Mouse (Mus musculus): ENCODE measurements around the gene Swap70.

Swap70 gene

DNA sequence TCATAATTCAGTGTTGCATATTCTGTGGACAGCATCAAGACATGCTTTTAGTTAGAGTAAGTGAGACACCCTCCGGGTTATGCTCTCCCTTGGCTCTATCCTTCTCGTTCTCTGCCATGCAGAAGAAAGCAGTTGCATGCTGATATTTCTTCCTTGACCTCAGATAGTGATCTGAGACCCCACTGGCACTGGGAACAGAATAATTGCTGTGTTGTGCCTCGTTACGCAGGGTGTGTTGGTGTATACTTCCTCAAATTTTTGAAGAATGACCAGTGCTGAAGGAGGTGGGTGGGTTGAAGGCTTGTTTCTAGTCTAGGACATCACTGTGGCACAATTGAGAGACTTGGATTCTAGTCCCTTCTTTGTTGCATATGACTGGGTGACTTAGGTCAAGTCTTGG, 14.6 kb downstream of the Swap70 start:
- in situ Hi-C loops (cut with MboI; ENCODE audit: unreplicated experiment in 2 of 2): loop anchor here in 1 of 2 experiments (25.0 kb wide), 1 partner anchor 1901 kb away; no protein-coding TSS in a partner anchor

DNA sequence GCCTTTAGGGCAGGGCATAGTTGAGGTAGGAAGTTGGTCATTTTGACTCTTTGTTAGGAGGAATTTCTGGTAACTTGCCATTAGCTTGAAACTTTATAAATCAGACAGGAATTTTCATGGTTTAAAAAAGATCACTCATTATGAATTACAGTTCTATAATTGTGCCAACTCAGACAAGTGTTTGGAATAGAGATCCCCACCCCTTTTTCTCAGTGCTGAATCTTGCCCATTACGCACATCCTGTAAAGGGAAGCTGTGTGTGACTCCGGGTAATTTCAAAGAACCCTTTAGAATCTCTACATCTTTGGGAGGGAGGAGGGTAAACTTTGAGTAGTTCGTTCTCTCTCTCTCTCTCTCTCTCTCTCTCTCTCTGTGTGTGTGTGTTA, 15.9 kb downstream of the Swap70 start:
- in situ Hi-C loops (cut with MboI; ENCODE audit: unreplicated experiment in 2 of 2): loop anchor here in 1 of 2 experiments (25.0 kb wide), 1 partner anchor 1900 kb away; no protein-coding TSS in a partner anchor

GRCm38 (mm10) chr7:110237837-110238451, 16.4 kb downstream of the Swap70 start:
- in situ Hi-C loops (cut with MboI; ENCODE audit: unreplicated experiment in 2 of 2): loop anchor here in 1 of 2 experiments (25.0 kb wide), 1 partner anchor 1899 kb away; no protein-coding TSS in a partner anchor

DNA sequence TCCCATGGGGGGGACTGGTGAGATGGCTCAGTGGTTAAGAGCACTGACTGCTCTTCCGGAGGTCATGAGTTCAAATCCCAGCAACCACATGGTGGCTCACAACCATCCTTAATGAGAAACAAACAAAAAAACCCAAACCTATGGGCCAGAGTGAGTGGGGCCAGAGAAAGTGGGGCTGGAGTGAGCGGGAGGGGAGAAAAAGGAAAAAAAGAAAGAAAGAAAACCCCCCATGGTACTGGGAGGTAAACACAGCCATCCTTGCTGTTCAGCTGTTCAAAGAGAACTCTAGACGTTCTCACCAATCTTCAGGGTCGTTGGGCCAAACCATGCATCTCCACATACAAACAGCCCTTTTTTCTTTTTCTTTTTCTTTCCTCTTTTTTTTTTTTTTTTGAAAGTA, 18.1 kb downstream of the Swap70 start:
- in situ Hi-C loops (cut with MboI; ENCODE audit: unreplicated experiment in 2 of 2): loop anchor here in 1 of 2 experiments (25.0 kb wide), 1 partner anchor 1898 kb away; no protein-coding TSS in a partner anchor

DNA sequence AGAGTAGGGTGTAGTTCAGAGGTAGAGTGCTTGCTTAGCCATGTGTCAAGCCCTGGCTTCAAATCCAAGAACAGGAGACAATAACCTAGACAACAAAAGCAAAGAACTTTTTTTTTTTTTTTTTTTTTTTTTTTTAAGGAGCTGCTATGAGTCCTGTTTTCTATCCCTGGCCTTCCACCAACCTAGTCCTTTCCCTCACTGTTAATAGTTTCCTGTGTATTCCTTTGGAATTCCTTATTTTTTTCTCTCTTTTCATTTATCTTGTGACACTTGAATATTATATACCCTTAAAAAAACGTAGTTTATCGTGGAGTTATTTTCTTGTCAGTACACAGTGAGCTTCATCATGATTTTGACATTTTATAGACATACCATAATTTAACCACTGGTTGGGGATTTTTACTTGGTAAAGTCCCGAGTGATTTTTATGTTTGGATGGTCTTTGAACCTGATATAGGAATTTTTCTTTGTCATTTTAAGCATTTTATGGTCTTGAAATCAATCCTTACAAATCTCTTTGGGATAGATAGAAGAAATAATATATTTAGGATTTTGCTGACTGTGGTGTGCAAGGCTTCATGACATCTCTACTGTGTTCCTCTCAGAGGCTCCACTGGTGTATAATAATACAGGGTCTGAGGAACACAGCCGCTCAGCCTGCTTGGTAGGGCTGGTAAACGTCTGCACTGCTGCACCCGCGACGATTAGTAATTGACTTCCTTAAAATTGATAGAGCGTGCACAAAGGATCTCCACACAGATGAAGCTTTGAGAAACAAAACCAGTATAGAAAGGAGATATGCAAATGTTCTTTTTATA, 20.2 kb downstream of the Swap70 start:
- in situ Hi-C loops (cut with MboI; ENCODE audit: unreplicated experiment in 2 of 2): loop anchor here in 1 of 2 experiments (25.0 kb wide), 1 partner anchor 1896 kb away; no protein-coding TSS in a partner anchor

- in situ Hi-C loops (cut with MboI; ENCODE audit: unreplicated experiment in 2 of 2): loop anchor here in 1 of 2 experiments (25.0 kb wide), 1 partner anchor 1895 kb away; no protein-coding TSS in a partner anchor
Observed at GRCm38 (mm10) chr7:110242290-110242581, 20.7 kb downstream of the Swap70 start.

GRCm38 (mm10) chr7:110245128-110245527, 23.6 kb downstream of the Swap70 start:
- in situ Hi-C loops (cut with MboI; ENCODE audit: unreplicated experiment in 2 of 2): loop anchor here in 1 of 2 experiments (25.0 kb wide), 1 partner anchor 1892 kb away; no protein-coding TSS in a partner anchor

- in situ Hi-C loops (cut with MboI; ENCODE audit: unreplicated experiment in 2 of 2): loop anchor here in 1 of 2 experiments (25.0 kb wide), 1 partner anchor 1891 kb away; no protein-coding TSS in a partner anchor
Observed at GRCm38 (mm10) chr7:110246526-110246925, 25.0 kb downstream of the Swap70 start.

GRCm38 (mm10) chr7:110247801-110248200, 26.3 kb downstream of the Swap70 start:
- in situ Hi-C loops (cut with MboI; ENCODE audit: unreplicated experiment in 2 of 2): loop anchor here in 1 of 2 experiments (25.0 kb wide), 1 partner anchor 1890 kb away; no protein-coding TSS in a partner anchor

DNA sequence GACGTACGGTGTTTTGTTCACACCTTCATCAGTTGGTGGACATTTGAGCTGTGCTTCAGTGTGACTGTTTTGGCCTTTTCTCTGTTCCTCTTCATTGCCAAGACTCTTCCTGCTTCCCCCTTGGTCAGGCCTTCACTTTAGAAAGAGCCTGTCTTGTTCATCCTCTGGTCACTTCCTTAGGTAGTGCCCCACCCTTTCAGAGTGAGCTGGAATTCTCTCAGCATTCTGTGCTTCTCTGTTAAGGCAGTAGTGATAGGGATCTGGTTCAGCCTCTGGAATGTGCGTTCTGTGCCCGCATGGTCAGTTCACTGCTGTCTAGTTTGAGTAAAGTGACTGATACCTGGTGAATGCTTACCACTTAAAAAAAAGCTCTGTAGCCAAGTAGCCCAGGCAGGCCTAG, 27.2 kb downstream of the Swap70 start:
- in situ Hi-C loops (cut with MboI; ENCODE audit: unreplicated experiment in 2 of 2): loop anchor here in 1 of 2 experiments (25.0 kb wide), 1 partner anchor 1889 kb away; no protein-coding TSS in a partner anchor

DNA sequence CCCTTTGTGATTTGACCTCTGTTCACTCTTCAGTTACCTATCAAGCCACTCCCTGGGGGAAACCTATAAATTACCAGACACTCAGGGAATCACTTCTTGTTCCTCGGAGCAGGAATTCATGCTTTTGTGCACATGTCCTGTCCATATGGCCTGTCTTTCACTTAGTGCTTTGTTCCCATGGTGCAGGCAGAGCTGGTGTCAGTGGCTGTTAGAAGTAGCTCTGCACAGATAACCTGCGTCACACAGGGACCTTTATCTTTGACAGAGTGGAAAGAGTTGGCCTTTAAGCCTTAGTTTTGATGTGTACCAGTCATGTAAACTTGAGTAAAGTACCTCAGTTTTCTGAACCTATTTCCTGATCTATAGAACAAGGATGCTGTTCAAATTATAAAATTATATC, 32.4 kb downstream of the Swap70 start:
- in situ Hi-C loops (cut with MboI; ENCODE audit: unreplicated experiment in 2 of 2): loop anchor here in 1 of 2 experiments (25.0 kb wide), 1 partner anchor 542 kb away; the partner anchor contains the start of genes Akip1, BC051019 and St5

- in situ Hi-C loops (cut with MboI; ENCODE audit: unreplicated experiment in 2 of 2): loop anchor here in 1 of 2 experiments (25.0 kb wide), 1 partner anchor 542 kb away; the partner anchor contains the start of genes Akip1, BC051019 and St5
Observed at GRCm38 (mm10) chr7:110254395-110254794, 32.9 kb downstream of the Swap70 start.

GRCm38 (mm10) chr7:110257059-110257458, 35.5 kb downstream of the Swap70 start:
- in situ Hi-C loops (cut with MboI; ENCODE audit: unreplicated experiment in 2 of 2): loop anchor here in 1 of 2 experiments (5.0 to 25.0 kb wide), 3 partner anchors 35 to 545 kb away; partner anchors contain the start of genes Akip1, BC051019, St5 and Swap70

- in situ Hi-C loops (cut with MboI; ENCODE audit: unreplicated experiment in 2 of 2): loop anchor here in 1 of 2 experiments (5.0 to 25.0 kb wide), 3 partner anchors 36 to 546 kb away; partner anchors contain the start of genes Akip1, BC051019, St5 and Swap70
Observed at GRCm38 (mm10) chr7:110258196-110258950, 36.9 kb downstream of the Swap70 start.

DNA sequence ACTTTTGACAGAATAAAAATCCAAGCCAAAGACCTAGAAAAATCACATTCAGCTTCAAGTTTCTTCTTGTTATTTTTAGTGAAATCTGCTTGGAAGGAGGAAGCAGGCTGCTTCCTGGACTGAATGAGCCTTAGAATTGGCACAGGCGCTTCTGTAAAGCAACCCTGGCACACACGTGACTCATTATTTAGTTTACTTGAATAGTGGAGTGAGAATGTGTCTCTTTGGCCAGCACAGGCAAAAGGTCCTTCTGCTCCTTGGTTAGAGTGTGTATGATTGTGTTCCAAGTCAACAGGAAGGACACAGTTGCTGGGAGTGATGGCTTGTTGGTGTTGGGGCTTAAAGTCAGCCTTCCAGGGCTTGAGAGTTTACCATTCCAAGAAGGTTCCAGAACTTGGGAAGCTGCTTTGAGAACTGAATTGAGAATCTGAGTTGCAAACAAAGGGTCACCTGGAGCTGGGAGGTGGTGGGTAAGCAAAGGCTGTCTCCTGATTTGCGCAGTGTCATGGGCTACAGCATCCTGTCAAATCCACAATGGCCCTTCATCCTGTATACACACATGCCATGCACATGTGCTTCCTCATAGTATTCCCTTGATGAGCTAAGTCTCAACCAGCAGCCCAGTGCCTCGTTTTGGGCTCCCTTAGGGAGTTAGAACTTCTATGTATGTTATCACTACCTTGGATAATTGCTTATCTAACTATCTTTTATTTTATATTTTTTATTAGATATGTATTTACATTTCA, 38.6 kb downstream of the Swap70 start:
- in situ Hi-C loops (cut with MboI; ENCODE audit: unreplicated experiment in 2 of 2): loop anchor here (5.0 to 25.0 kb wide), 6 partner anchors 38 to 745 kb away; partner anchors contain the start of genes Akip1 (in 1 of the 2), BC051019 (in 1 of the 2), Rpl27a (in 1 of the 2) and St5 (in 1 of the 2)

- in situ Hi-C loops (cut with MboI; ENCODE audit: unreplicated experiment in 2 of 2): loop anchor here (5.0 to 25.0 kb wide), 4 partner anchors 95 to 747 kb away; partner anchors contain the start of genes Akip1 (in 1 of the 2), BC051019 (in 1 of the 2), Rpl27a (in 1 of the 2) and St5 (in 1 of the 2)
Observed at GRCm38 (mm10) chr7:110261807-110262206, 40.3 kb downstream of the Swap70 start.

- in situ Hi-C loops (cut with MboI; ENCODE audit: unreplicated experiment in 2 of 2): loop anchor here (5.0 to 25.0 kb wide), 4 partner anchors 95 to 748 kb away; partner anchors contain the start of genes Akip1 (in 1 of the 2), BC051019 (in 1 of the 2), Rpl27a (in 1 of the 2) and St5 (in 1 of the 2)
Observed at GRCm38 (mm10) chr7:110262661-110263060, 41.1 kb downstream of the Swap70 start.

DNA sequence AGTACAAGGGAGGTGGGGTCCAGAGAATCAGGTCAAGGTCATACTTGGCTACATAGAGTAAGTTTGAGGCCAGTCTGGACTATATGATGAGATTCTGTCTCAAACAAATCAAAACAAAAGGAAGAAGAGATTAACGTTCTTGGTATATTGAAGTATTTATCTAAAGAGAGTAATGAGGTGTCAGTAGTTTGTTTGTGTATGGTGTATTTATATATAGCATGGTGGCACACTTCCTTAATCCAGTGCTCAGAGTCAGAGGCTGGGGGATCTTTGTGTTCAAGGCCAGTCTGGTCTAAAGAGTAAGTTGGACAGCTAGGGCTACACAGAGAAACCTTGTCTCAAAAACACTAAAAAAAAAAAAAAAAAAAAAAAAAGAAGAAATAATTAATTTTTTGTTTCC, 42.0 kb downstream of the Swap70 start:
- in situ Hi-C loops (cut with MboI; ENCODE audit: unreplicated experiment in 2 of 2): loop anchor here (5.0 to 25.0 kb wide), 4 partner anchors 96 to 749 kb away; partner anchors contain the start of genes Akip1 (in 1 of the 2), BC051019 (in 1 of the 2), Rpl27a (in 1 of the 2) and St5 (in 1 of the 2)

Data from v-Abl transformed pro-B cells (cell line).